Mouse (Mus musculus): ENCODE measurements at regions not wholly inside any gene's neighbourhood (a gene's known extent, or its start where the extent isn't known, plus 50 kb on each side); places are given as distances from the start of the nearest gene placed in this dataset.

DNA sequence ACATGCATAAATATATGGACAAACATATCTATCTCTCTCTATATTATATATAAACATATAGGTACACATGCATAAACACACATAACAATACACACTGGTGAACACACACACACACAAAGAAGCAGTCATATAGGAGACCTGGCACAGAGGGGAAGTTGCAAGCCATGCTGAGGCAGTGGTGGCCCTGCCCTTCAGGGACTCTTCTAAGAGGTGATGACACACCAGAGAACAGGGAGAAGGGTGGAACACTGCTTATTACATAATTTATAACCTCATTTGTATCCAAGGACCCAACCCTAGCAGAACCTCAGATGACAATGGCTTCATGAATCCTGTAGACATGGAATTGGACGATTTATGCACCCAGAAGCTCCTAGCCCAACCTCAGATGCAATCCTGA lies 199.9 kb downstream of the Tgfb2 start:
- ATAC-seq (replicated peaks; ENCODE audit: low FRiP score, low TSS enrichment, poor library complexity, severe bottlenecking), result no peak

DNA sequence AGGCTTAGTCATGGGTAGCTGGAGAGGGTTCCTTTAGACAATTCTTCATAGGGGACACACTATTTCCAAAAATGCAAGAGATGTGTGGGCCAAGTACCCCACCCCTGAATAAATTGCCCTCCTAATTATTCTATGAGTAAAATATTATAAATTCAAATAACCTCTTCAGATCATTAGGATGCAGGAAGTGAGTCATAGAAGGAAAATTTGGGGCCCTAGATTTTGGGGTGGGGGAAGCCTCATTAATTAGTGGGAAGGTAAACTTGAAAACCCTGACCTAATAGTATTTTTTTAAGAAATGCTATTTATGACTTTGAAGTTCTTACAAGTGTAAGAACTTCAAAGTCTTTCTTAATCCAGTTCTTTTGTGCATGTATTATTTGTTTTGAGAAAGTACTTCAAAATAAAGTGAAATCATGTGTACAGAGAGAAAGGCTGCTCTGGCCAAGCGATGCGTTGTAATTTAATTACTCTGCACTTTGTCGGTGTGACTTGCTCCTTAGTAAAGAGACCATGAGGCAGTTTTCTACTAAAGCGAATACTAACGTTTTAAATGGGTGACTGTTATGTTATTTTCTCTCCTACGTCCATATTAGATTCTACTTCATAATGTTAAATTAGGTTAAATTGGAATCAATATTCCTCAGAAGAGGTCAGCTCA lies 200.6 kb downstream of the Tgfb2 start:
- no peak for ATAC-seq (replicated peaks; ENCODE audit: low FRiP score, low TSS enrichment, poor library complexity, severe bottlenecking)

- ATAC-seq (replicated peaks; ENCODE audit: low FRiP score, low TSS enrichment, poor library complexity, severe bottlenecking), result no peak
These were observed 204.1 kb downstream of the Tgfb2 start for GRCm38 (mm10) chr1:186501726-186502125.

GRCm38 (mm10) chr1:186497872-186498271 lies 207.9 kb downstream of the Tgfb2 start:
- ATAC-seq (replicated peaks; ENCODE audit: low FRiP score, low TSS enrichment, poor library complexity, severe bottlenecking), result no peak

- ATAC-seq (replicated peaks; ENCODE audit: low FRiP score, low TSS enrichment, poor library complexity, severe bottlenecking), result no peak
These were observed 208.5 kb downstream of the Tgfb2 start for GRCm38 (mm10) chr1:186497333-186497732.

DNA sequence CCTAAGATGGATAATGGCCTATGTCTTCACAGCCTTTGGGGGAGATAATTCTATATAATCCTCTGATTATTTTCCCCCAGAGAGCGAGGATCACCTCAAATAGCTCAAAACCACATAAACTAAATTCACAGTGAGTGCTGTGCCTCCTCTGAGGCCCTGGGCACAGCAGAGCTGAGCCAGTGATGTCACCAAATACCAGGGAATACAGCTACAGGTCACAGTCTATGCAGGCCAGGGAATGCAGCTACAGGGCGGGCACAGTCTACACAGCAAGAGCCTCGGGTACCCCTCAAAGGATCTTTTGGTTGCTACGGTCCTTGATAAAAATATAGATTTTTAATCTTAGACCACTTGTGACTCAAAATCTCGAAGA lies 211.4 kb downstream of the Tgfb2 start:
- ATAC-seq (replicated peaks; ENCODE audit: low FRiP score, low TSS enrichment, poor library complexity, severe bottlenecking), result no peak

DNA sequence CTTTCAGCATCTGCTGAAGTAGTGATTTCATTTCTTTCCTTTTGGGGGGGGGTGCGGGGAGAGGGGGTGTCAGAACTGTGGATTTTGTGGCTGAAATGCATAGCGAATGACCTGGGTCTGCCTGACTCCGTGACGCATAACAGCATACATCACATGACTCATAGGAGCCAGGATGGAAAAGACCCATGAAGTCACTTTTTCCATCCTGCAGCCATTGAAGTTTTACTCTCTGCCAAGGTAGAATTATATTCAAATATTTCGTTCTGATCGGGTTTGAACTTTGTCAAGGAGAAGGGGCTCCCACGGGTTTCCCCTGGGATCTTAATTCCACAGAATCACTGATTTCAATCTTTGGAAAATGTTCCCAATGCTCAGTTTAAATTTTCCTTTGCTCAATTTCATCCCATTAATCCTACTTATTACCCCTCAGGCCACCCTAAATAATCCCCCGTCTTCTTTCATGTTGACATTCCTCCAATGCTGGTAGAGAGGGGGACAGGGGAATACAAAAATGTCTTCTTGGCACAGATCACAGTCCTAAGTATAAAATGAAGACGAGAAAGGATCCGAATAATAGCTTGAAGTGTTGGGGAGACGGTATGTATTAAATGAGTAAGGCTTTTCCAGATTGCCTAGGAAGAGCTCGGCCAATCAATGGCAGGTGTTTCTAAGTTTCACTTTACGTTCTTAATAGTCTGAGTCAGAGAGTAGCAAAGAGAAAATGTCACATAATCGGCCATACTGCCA lies 212.0 kb downstream of the Tgfb2 start:
- ATAC-seq (replicated peaks; ENCODE audit: low FRiP score, low TSS enrichment, poor library complexity, severe bottlenecking), result no peak

GRCm38 (mm10) chr1:186482177-186482576 lies 223.6 kb downstream of the Tgfb2 start:
- ATAC-seq (replicated peaks; ENCODE audit: low FRiP score, low TSS enrichment, poor library complexity, severe bottlenecking), result no peak

DNA sequence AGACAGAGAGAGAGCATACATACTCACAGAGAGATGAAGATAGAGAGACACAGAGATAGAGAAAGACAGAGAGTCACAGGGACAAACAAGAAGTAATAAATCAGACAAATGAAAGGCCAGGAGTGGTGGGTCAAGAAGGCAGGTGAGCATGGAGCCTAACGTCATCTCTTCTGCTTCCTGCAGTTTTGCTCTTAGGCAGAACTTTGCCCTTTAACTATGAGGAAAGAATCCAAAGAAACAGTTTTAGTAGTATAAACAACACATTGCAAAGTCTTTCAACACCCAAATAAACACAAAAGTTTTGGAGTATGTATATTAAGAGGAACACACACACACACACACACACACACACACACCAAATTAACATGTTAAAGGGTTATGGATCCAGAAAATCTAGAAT lies 225.8 kb downstream of the Tgfb2 start:
- ATAC-seq (replicated peaks; ENCODE audit: low FRiP score, low TSS enrichment, poor library complexity, severe bottlenecking), result no peak

DNA sequence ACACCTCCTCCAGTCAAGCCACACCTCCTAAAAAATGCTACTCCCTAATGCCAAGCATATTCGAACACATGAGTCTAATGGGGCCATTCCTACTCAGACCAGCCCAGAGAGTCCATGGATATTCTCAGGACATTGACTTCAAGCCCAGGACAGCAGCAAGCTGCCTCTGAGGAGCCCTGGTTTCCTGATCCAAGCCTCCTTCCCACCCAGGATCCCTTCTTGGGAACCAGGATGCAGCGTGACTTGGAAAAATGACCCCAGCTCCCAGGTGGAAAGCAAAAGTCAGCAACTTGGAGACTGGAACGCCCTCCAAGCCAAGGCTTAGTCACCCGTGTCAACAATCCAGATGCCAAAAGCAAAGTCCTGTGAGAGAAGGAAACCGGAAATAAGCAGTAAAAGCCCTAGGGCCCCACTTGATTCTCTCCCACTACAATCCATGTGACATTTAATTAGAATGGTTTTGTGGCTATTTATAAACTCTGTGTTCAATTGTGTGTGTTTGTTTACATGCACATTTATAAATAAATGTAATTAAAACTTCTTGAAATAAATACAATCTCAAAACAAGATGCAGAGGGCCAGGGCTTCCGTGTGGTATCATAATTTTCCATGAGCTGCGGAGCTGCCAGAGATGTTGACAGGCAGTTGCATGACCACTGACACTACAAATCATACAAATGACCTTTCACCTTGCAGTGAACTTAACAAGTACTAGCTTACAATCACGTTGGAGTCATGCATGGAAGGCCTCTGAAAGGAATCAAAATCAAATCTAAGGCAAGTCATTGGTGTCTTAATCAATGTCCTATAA lies 227.2 kb downstream of the Tgfb2 start:
- ATAC-seq (replicated peaks; ENCODE audit: low FRiP score, low TSS enrichment, poor library complexity, severe bottlenecking), result no peak

DNA sequence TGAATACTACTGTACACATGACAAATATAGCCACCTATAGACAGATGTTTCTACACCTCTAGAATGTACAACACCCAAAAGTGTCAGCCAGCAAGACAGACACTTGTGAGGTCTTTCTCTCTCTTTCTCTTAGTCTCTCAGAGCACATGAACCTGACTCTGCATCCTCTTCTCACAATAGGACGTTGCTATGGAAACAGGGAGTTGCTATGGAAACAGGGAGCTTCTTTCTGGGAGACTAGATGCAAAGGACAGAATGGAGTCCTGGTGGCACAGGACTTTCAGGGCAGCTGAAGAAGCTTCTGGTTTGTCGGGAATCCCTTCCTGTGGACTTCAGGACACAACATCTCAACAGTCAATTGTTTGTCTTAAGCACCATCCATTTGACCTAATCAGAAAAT lies 230.9 kb downstream of the Tgfb2 start:
- ATAC-seq (replicated peaks; ENCODE audit: low FRiP score, low TSS enrichment, poor library complexity, severe bottlenecking), result no peak

DNA sequence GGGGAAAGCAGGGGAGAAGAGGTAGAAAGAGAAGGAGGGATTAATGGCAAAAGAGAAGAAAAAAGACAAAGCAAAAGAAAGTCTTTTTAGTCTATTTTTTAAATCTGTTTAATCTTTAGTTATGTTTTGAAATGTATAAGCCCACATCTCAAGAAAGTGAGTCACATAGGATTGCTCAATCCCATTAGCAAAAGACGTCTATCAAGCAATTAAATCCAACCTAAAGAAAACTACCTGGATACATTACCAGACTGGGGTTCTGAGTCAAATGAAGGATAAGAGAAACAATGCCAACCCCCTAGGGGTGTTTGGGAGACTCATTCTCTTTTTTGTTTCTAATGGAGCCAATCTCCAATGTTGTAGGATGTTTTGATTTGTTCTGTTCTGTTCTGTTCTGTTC lies 231.4 kb downstream of the Tgfb2 start:
- no peak for ATAC-seq (replicated peaks; ENCODE audit: low FRiP score, low TSS enrichment, poor library complexity, severe bottlenecking)

GRCm38 (mm10) chr1:186472955-186473354 lies 232.8 kb downstream of the Tgfb2 start:
- no peak for ATAC-seq (replicated peaks; ENCODE audit: low FRiP score, low TSS enrichment, poor library complexity, severe bottlenecking)

DNA sequence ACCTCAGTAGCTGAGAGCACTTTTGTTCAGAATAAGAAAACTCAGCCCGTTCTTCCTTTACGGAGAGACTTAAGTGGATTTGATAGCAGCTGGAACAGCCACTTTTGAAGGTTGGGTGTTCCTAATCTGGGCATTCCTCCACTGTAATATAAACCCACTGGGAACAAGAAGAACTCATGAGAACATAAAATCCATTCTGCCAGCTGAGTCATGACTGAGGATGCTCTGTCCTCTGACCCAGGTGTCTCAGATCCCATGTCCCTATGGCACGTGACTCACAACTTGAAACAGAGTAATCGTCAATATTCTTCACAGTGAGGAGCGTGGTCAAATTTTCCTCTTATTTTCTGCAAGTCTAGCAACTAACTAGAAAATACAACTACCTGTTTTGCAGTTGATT lies 240.3 kb downstream of the Tgfb2 start:
- ATAC-seq (replicated peaks; ENCODE audit: low FRiP score, low TSS enrichment, poor library complexity, severe bottlenecking), result no peak

DNA sequence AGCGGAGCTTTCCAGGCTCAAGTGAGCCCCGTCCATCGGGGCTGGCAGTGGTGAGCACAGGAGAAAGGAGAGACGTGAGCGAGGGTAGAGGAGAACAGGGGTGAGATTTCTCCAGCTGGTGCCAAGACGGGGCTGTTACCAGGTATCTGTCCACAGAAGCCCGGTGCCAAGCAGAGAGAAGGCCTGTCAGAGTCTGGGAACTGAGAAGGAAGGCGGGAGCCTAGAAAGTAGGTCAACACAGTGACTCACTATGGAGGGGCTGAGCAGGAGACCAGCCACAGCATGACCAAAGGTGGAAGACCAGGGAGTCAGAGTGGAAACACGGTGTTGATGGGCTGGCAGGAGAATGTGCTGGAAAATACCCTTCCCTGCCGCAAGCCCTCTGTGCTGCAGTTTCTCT lies 245.0 kb downstream of the Tgfb2 start:
- no peak for ATAC-seq (replicated peaks; ENCODE audit: low FRiP score, low TSS enrichment, poor library complexity, severe bottlenecking)

GRCm38 (mm10) chr1:186458099-186458637 lies 247.6 kb downstream of the Tgfb2 start:
- no peak for ATAC-seq (replicated peaks; ENCODE audit: low FRiP score, low TSS enrichment, poor library complexity, severe bottlenecking)

DNA sequence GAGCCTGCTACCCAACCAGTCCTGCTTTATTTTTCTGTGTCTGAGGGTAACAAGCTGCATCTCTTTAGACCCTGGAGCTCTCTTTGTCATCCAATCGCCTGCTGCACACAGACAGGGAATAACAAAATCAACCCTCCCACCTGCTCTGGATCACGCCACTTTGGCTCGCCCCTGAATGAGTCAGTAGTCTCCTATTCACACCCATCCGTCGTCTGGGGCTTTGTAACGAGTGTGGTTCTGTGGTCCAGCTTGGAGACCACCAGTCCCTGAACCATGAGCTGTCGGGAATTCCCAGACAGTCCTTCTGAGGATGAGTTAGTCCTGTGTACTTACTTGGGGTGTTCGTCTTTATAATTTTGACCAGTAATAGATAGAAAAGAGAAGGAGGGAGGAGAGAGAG lies 248.7 kb downstream of the Tgfb2 start:
- no peak for ATAC-seq (replicated peaks; ENCODE audit: low FRiP score, low TSS enrichment, poor library complexity, severe bottlenecking)

DNA sequence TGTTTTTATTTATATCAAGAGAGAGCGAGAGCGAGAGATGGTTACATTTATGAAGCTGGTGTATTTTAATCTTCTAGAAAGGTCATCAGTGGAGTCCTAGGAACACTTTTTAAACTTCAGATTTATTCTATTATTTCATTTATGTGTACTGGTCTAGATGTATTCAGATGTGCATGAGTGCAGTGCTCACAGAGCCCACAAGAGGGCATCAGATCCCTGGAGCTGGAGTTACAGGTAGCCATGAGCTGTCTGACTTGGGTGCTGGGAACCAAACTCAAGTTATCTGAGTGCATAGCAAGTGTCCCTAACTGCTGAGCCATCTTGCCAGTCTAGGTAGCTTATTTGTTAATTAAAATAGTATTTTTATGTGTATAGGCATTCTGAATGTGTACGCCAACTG lies 249.7 kb downstream of the Tgfb2 start:
- peak; percentile 70 for ATAC-seq (replicated peaks; ENCODE audit: low FRiP score, low TSS enrichment, poor library complexity, severe bottlenecking)

- ATAC-seq (replicated peaks; ENCODE audit: low FRiP score, low TSS enrichment, poor library complexity, severe bottlenecking), result no peak
These were observed 250.6 kb downstream of the Tgfb2 start for GRCm38 (mm10) chr1:186455177-186455660.

- ATAC-seq (replicated peaks; ENCODE audit: low FRiP score, low TSS enrichment, poor library complexity, severe bottlenecking), result no peak
These were observed 251.2 kb downstream of the Tgfb2 start for GRCm38 (mm10) chr1:186454393-186455085.
